Comparison of ENCODE assay signal across 16 mouse cellular contexts in the genomic region with DNA sequence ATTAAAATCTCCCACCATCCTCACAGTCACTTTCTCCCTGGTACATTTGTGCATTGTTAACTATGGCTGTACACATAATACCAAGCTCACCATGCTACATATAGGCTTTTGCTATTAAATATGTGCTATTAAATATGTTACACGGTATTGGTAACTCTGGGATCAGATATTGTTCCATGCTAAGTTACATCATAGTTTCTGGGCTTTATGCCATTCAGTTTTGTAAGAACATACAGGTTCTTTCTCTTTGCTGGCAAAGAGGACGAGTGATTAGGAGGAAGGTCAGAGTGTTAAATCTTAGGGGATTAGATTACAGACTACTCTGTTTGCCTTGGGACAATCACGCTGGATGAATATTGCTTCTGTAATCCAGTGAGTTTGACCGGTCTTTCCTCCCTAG.
"Had no signal": no experiment of that assay in that cellular context is flagged by ENCODE, and none has a peak within 500 bp of the region (broad histone marks: within the 10 kb centered on the region; RNA-seq: fewer than 3 reads in every experiment).

No protein-coding gene starts in this region.

- H3K4me3 ChIP-seq: midbrain, embryonic 10.5 days; midbrain, embryonic 12.5 days; myocyte; neural tube, embryonic 13.5 days; neural tube, embryonic 15.5 days; stomach, embryonic 15.5 days had no signal

- DNase-seq: lung, adult 18-20 months; lung, embryonic 14.5 days; lung, postnatal 10 days; lung, postnatal 4 days; midbrain, embryonic 14.5 days; right cerebral cortex, postnatal 14 days; thymus, adult 2 months; thymus, postnatal 25 days had no signal

- H3K4me2 ChIP-seq: lung, embryonic 14.5 days; midbrain, embryonic 12.5 days; neural tube, embryonic 13.5 days; neural tube, embryonic 15.5 days; stomach, embryonic 15.5 days had no signal

- H3K9ac ChIP-seq: lung, embryonic 14.5 days; midbrain, embryonic 12.5 days; neural tube, embryonic 13.5 days; neural tube, embryonic 15.5 days; stomach, embryonic 15.5 days had no signal

- H3K27ac ChIP-seq: midbrain, embryonic 10.5 days; midbrain, embryonic 12.5 days; neural tube, embryonic 13.5 days; neural tube, embryonic 15.5 days; stomach, embryonic 15.5 days; stomach, postnatal 0 days had no signal

- H3K9me3 ChIP-seq: midbrain, embryonic 10.5 days; midbrain, embryonic 12.5 days; neural tube, embryonic 13.5 days; neural tube, embryonic 15.5 days; stomach, embryonic 15.5 days had no signal

- ATAC-seq: midbrain, embryonic 16.5 days had no signal

- H3K36me3 ChIP-seq: midbrain, embryonic 10.5 days; midbrain, embryonic 12.5 days; neural tube, embryonic 13.5 days; neural tube, embryonic 15.5 days; stomach, embryonic 15.5 days had no signal

- H3K4me1 ChIP-seq: midbrain, embryonic 10.5 days; midbrain, embryonic 12.5 days; neural tube, embryonic 13.5 days; neural tube, embryonic 15.5 days; stomach, embryonic 15.5 days had no signal

- H3K27me3 ChIP-seq: midbrain, embryonic 12.5 days; neural tube, embryonic 13.5 days; neural tube, embryonic 15.5 days; stomach, embryonic 15.5 days had no signal
